Mouse (Mus musculus): Measurements from ENCODE around the gene Vmn1r135. TPM values are rescaled to one million over a fixed set of nuclear protein-coding genes. Genes with fewer than 3 reads are reported as not detected.
"Not testable (repeated sequence)": the region's sequence is repeated elsewhere in the genome, so short reads cannot be mapped to it uniquely, and the experiment has no call there.

Vmn1r135 gene
- polyA plus RNA-seq (2015; fragmentation: Nextera tagmentation; extraction: Ambion mirVana) = not detected in 2 replicates

DNA sequence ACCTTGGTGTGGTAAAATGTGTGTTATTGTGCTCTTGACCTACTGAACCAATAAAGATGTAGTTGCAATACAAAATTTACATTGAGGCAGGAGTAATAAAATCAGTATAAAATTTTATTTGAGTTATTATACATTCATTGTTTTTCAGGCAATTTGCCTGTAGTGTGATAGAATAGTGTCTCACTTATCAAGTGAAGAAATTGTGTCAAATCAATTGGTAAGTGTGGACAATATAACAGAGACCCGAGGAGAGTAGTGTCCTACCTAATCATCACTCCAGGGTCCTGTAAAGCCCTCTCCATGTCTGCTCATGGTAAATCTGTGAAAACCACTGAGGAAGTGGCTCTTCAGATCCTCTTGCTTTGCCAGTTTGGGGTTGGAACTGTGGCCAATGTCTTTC is at the start of gene Vmn1r135:
Vmn1r135 (plus strand) TSS at position 301 of the 400 bp plus-strand sequence.
- not testable (repeated sequence) for ATAC-seq; H3K27ac ChIP-seq (ENCODE audit: low read length); H3K27me3 ChIP-seq (replicated peaks; ENCODE audit: control insufficient read depth, insufficient read depth, low read length); H3K4me1 ChIP-seq (ENCODE audit: control insufficient read depth, insufficient read depth, low read length); H3K4me2 ChIP-seq (ENCODE audit: low read depth, low read length); H3K9me3 ChIP-seq (ENCODE audit: control insufficient read depth, low read length); H3K9ac ChIP-seq (ENCODE audit: low read depth, low read length); H3K4me3 ChIP-seq (ENCODE audit: low read length); H3K36me3 ChIP-seq (ENCODE audit: control insufficient read depth, insufficient read depth, low read length)
- no CpG with 5 or more reads among the region's 1 CpGs for WGBS

DNA sequence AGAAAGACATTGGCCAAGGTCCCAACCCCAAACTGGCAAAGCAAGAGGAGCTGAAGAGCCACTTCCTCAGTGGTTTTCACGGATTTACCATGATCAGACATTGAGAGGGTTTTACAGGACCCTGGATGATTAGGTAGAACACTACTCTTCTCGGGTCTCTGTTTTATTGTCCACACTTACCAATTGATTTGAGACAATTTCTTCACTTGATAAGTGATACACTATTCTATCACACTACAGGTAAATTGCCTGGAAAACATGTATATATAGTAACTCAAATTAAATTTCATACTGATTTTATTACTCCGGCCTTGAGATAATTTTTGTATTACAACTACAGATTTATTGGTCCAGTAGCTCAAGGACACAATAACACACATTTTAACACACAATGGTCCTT is 35.5 kb upstream of the Vmn1r135 start, which contains the start of gene Gm4177:
Gm4177 (minus strand) TSS at position 101 of the 400 bp plus-strand sequence.
- not testable (repeated sequence) for H3K4me3 ChIP-seq (ENCODE audit: low read length); ATAC-seq
- no CpG with 5 or more reads among the region's 3 CpGs for WGBS

GRCm38 (mm10) chr7:21844167-21844566 is 12.0 kb downstream of the Vmn1r135 start, which contains the start of gene Gm5725:
Gene Gm5725 (minus strand): TSS chr7:21844267.
- H3K4me2 ChIP-seq (ENCODE audit: low read depth, low read length); ATAC-seq; H3K4me3 ChIP-seq (ENCODE audit: low read length); H3K9me3 ChIP-seq (ENCODE audit: control insufficient read depth, low read length); H3K36me3 ChIP-seq (ENCODE audit: control insufficient read depth, insufficient read depth, low read length); H3K27me3 ChIP-seq (replicated peaks; ENCODE audit: control insufficient read depth, insufficient read depth, low read length); H3K4me1 ChIP-seq (ENCODE audit: control insufficient read depth, insufficient read depth, low read length); H3K9ac ChIP-seq (ENCODE audit: low read depth, low read length); H3K27ac ChIP-seq (ENCODE audit: low read length): not testable (repeated sequence)
- WGBS = no CpG with 5 or more reads among the region's 1 CpGs

More for the DNA sequence above, 35.5 kb upstream of the Vmn1r135 start, which contains the start of gene Gm4177:
- H3K36me3 ChIP-seq (ENCODE audit: control insufficient read depth, insufficient read depth, low read length); H3K9me3 ChIP-seq (ENCODE audit: control insufficient read depth, low read length); H3K27ac ChIP-seq (ENCODE audit: low read length); H3K27me3 ChIP-seq (replicated peaks; ENCODE audit: control insufficient read depth, insufficient read depth, low read length); H3K9ac ChIP-seq (ENCODE audit: low read depth, low read length); H3K4me1 ChIP-seq (ENCODE audit: control insufficient read depth, insufficient read depth, low read length); H3K4me2 ChIP-seq (ENCODE audit: low read depth, low read length): not testable (repeated sequence)

Other genes with a start within 250 kb of the Vmn1r135 start
- not detected in 2 replicates for gene Vmn1r132, start 218.3 kb upstream of the Vmn1r135 start, polyA plus RNA-seq (2015; fragmentation: Nextera tagmentation; extraction: Ambion mirVana)
- not detected in 2 replicates for gene Gm4175, start 70.9 kb upstream of the Vmn1r135 start, polyA plus RNA-seq (2015; fragmentation: Nextera tagmentation; extraction: Ambion mirVana)
- not detected in 2 replicates for gene Gm4177, start 35.6 kb upstream of the Vmn1r135 start, polyA plus RNA-seq (2015; fragmentation: Nextera tagmentation; extraction: Ambion mirVana)
- gene Gm5725, start 11.9 kb downstream of the Vmn1r135 start, polyA plus RNA-seq (2015; fragmentation: Nextera tagmentation; extraction: Ambion mirVana) = not detected in 2 replicates
- not detected in 2 replicates for gene Gm5891, start 88.9 kb downstream of the Vmn1r135 start, polyA plus RNA-seq (2015; fragmentation: Nextera tagmentation; extraction: Ambion mirVana)
- not detected in 2 replicates for gene Vmn1r137, start 162.2 kb downstream of the Vmn1r135 start, polyA plus RNA-seq (2015; fragmentation: Nextera tagmentation; extraction: Ambion mirVana)
- not detected in 2 replicates for gene Vmn1r138, start 196.5 kb downstream of the Vmn1r135 start, polyA plus RNA-seq (2015; fragmentation: Nextera tagmentation; extraction: Ambion mirVana)
- gene Gm6176, start 224.0 kb downstream of the Vmn1r135 start, polyA plus RNA-seq (2015; fragmentation: Nextera tagmentation; extraction: Ambion mirVana) = not detected in 2 replicates
- not detected in 2 replicates for gene Vmn1r139, start 236.7 kb downstream of the Vmn1r135 start, polyA plus RNA-seq (2015; fragmentation: Nextera tagmentation; extraction: Ambion mirVana)